Mouse (Mus musculus) liver, embryonic 14.5 days (tissue): ENCODE data around the gene Olfr135. TPM values are rescaled to one million over a fixed set of nuclear protein-coding genes. Genes with fewer than 3 reads are reported as not detected.

Source experiments
- ATAC-seq: fragments of 200-750 bp; cut with Nextera tagmentation; 2 replicates; pipeline ENCODE4 v1.8.0; 2017; ENCODE audit warnings: moderate number of reproducible peaks, mild to moderate bottlenecking, moderate library complexity; ENCODE audit not compliant: insufficient read depth
- DNase-seq, 3 experiments: peaks; one replicate each; pipeline ENCODE4 v3.0.0-alpha.2; 2012 to 2013; ENCODE audit warnings: low read depth in 3 of 3, low spot score in 3 of 3
- H3K27ac ChIP-seq: fragments of 300-500 bp; sonication (generic); 2 replicates; pipeline ENCODE4 v1.5.1; 2014; ENCODE audit warnings: moderate library complexity, mild to moderate bottlenecking, control low read depth, inconsistent platforms
- H3K27me3 ChIP-seq: fragments of 300-500 bp; sonication (generic); 2 replicates; pipeline ENCODE4 v1.6.1; 2014; ENCODE audit warnings: mild to moderate bottlenecking, low read length, moderate library complexity; ENCODE audit not compliant: control insufficient read depth, insufficient read depth
- H3K36me3 ChIP-seq: fragments of 300-500 bp; sonication (generic); replicated peaks from 2 replicates; pipeline ENCODE4 v1.6.1; 2014; ENCODE audit warnings: low read depth; ENCODE audit not compliant: control insufficient read depth, insufficient read depth
- H3K4me1 ChIP-seq, 2 experiments: fragments of 200-500 bp in 1 of 2; fragments of 300-500 bp in 1 of 2; sonication (generic) in 1 of 2; replicated peaks; 2 replicates each; pipeline ENCODE4 v1.6.1; 2012 to 2014; ENCODE audit warnings: antibody characterized with exemption in 1 of 2, inconsistent platforms in 1 of 2, low read length in 1 of 2; ENCODE audit not compliant: control insufficient read depth in 2 of 2, insufficient read depth in 2 of 2
- H3K4me2 ChIP-seq: fragments of 300-500 bp; sonication (generic); 2 replicates; pipeline ENCODE4 v1.6.1; 2014; ENCODE audit warnings: low read depth, mild to moderate bottlenecking, control low read depth, moderate library complexity
- H3K4me3 ChIP-seq, 2 experiments: fragments of 200-500 bp in 1 of 2; fragments of 300-500 bp in 1 of 2; sonication (generic) in 1 of 2; 2 replicates each; pipeline ENCODE4 v1.5.1; 2012 to 2014; ENCODE audit warnings: low read depth in 2 of 2, low read length in 2 of 2, mild to moderate bottlenecking in 2 of 2, control low read depth in 1 of 2, inconsistent platforms in 1 of 2, moderate library complexity in 1 of 2; ENCODE audit not compliant: insufficient read depth in 1 of 2
- H3K9ac ChIP-seq: fragments of 300-500 bp; sonication (generic); replicated peaks from 2 replicates; pipeline ENCODE4 v1.6.1; 2014; ENCODE audit warnings: mild to moderate bottlenecking, control low read depth, moderate library complexity
- H3K9me3 ChIP-seq: fragments of 300-500 bp; sonication (generic); 2 replicates; pipeline ENCODE4 v1.6.1; 2016; ENCODE audit warnings: low read length, mixed read lengths; ENCODE audit not compliant: control insufficient read depth
- CTCF ChIP-seq: IDR thresholded peaks from 2 replicates; pipeline ENCODE4 v1.5.1; 2016; ENCODE audit warnings: antibody characterized with exemption, low read depth, control low read depth
- EP300 ChIP-seq: IDR thresholded peaks from 2 replicates; pipeline ENCODE4 v1.6.1; 2016; ENCODE audit warnings: antibody characterized with exemption, low read depth
- WGBS: fragments of 180-500 bp; shearing (Covaris S2); extraction: QIAGEN DNeasy Blood & Tissue Kit; methylation state at CpG from one replicate; pipeline ENCODE4 v1.1.7; 2014; ENCODE audit not compliant: insufficient replicate concordance; 5-methylcytosine and 5-hydroxymethylcytosine counted together
- polyA plus RNA-seq, 2 experiments: library from polyadenylated mRNA; depleted of rRNA in 1 of 2; stranded (reverse) in 1 of 2; unstranded in 1 of 2; fragments of >200 nt; fragmentation: Nextera tagmentation in 1 of 2; extraction: Ambion mirVana in 1 of 2; gene quantifications; 2 replicates each; pipeline versions ENCODE4 v1.2.1 to v1.2.3; 2012 to 2014

Olfr135 gene
- not detected in 2 replicates for polyA plus RNA-seq (2012; rRNA removed)
- polyA plus RNA-seq (2014; fragmentation: Nextera tagmentation; extraction: Ambion mirVana), result not detected in 2 replicates

- WGBS, result 64% methylated on average over 1 of the region's 1 CpGs
- ATAC-seq (no peak), DNase-seq (no peak)
- no peak within 1 kb of the TSS for H3K27ac ChIP-seq
- no peak within 1 kb of the TSS for H3K4me2 ChIP-seq
- TF ChIP-seq EP300, result no peak
- TF ChIP-seq CTCF, result no peak
- no peaks in the 10 kb centered on the region for H3K9me3 ChIP-seq
- no peaks in the 10 kb centered on the region for H3K27me3 ChIP-seq
- H3K9ac ChIP-seq, result no peak within 1 kb of the TSS
- no peaks in the 10 kb centered on the region for H3K36me3 ChIP-seq
- H3K4me1 ChIP-seq, result no peaks in the 10 kb centered on the region
- H3K4me3 ChIP-seq, result no peak within 1 kb of the TSS
These were observed at the start of gene Olfr135 for GRCm38 (mm10) chr17:38204035-38204434. Olfr135 (plus strand) TSS chr17:38204335.

- no peaks in the 10 kb centered on the region for H3K36me3 ChIP-seq
- no peak within 1 kb of the TSS for H3K4me2 ChIP-seq
- no peaks in the 10 kb centered on the region for H3K27me3 ChIP-seq
- H3K4me1 ChIP-seq, result no peaks in the 10 kb centered on the region
- H3K9me3 ChIP-seq, result no peaks in the 10 kb centered on the region
- H3K4me3 ChIP-seq, result no peak within 1 kb of the TSS
- no peak within 1 kb of the TSS for H3K27ac ChIP-seq
- TF ChIP-seq EP300 (no peak), CTCF (no peak)
- DNase-seq (no peak), ATAC-seq (no peak)
- WGBS, result 54% methylated on average over 3 of the region's 3 CpGs
- H3K9ac ChIP-seq, result no peak within 1 kb of the TSS
These were observed 33.0 kb upstream of the Olfr135 start, which contains the start of gene Olfr134 for GRCm38 (mm10) chr17:38171088-38171487. Olfr134 (plus strand) TSS chr17:38171388.

Other genes with a start within 250 kb of the Olfr135 start
- gene Olfr129, start 144.3 kb upstream of the Olfr135 start, polyA plus RNA-seq (2012; rRNA removed), result not detected in 2 replicates
- gene Olfr129, start 144.3 kb upstream of the Olfr135 start, polyA plus RNA-seq (2014; fragmentation: Nextera tagmentation; extraction: Ambion mirVana), result not detected in 2 replicates
- gene Olfr130, start 140.4 kb upstream of the Olfr135 start, polyA plus RNA-seq (2012; rRNA removed), result not detected in 2 replicates
- not detected in 2 replicates for gene Olfr130, start 140.4 kb upstream of the Olfr135 start, polyA plus RNA-seq (2014; fragmentation: Nextera tagmentation; extraction: Ambion mirVana)
- gene Olfr131, start 115.6 kb upstream of the Olfr135 start, polyA plus RNA-seq (2012; rRNA removed), result not detected in 2 replicates
- gene Olfr131, start 115.6 kb upstream of the Olfr135 start, polyA plus RNA-seq (2014; fragmentation: Nextera tagmentation; extraction: Ambion mirVana), result not detected in 2 replicates
- gene Olfr132, start 69.8 kb upstream of the Olfr135 start, polyA plus RNA-seq (2012; rRNA removed), result not detected in 2 replicates
- not detected in 2 replicates for gene Olfr132, start 69.8 kb upstream of the Olfr135 start, polyA plus RNA-seq (2014; fragmentation: Nextera tagmentation; extraction: Ambion mirVana)
- gene Olfr133, start 59.1 kb upstream of the Olfr135 start, polyA plus RNA-seq (2012; rRNA removed), result not detected in 2 replicates
- gene Olfr133, start 59.1 kb upstream of the Olfr135 start, polyA plus RNA-seq (2014; fragmentation: Nextera tagmentation; extraction: Ambion mirVana), result not detected in 2 replicates
- not detected in 2 replicates for gene Olfr134, start 32.9 kb upstream of the Olfr135 start, polyA plus RNA-seq (2012; rRNA removed)
- gene Olfr134, start 32.9 kb upstream of the Olfr135 start, polyA plus RNA-seq (2014; fragmentation: Nextera tagmentation; extraction: Ambion mirVana), result not detected in 2 replicates
- gene Olfr138, start 56.7 kb downstream of the Olfr135 start, polyA plus RNA-seq (2012; rRNA removed), result not detected in 2 replicates
- gene Olfr138, start 56.7 kb downstream of the Olfr135 start, polyA plus RNA-seq (2014; fragmentation: Nextera tagmentation; extraction: Ambion mirVana), result not detected in 2 replicates
- gene Olfr137, start 103.2 kb downstream of the Olfr135 start, polyA plus RNA-seq (2012; rRNA removed), result not detected in 2 replicates
- not detected in 2 replicates for gene Olfr137, start 103.2 kb downstream of the Olfr135 start, polyA plus RNA-seq (2014; fragmentation: Nextera tagmentation; extraction: Ambion mirVana)
- gene Olfr136, start 125.5 kb downstream of the Olfr135 start, polyA plus RNA-seq (2012; rRNA removed), result not detected in 2 replicates
- not detected in 2 replicates for gene Olfr136, start 125.5 kb downstream of the Olfr135 start, polyA plus RNA-seq (2014; fragmentation: Nextera tagmentation; extraction: Ambion mirVana)
- not detected in 2 replicates for gene Esp36, start 215.8 kb downstream of the Olfr135 start, polyA plus RNA-seq (2012; rRNA removed)
- not detected in 2 replicates for gene Esp36, start 215.8 kb downstream of the Olfr135 start, polyA plus RNA-seq (2014; fragmentation: Nextera tagmentation; extraction: Ambion mirVana)